Mouse (Mus musculus): ENCODE data around the gene Irs4.
A peak's percentile ranks its signal among the peaks of the same experiment; 100 is the strongest.

Gene Irs4

GRCm38 (mm10) chrX:141724937-141725918 is at the start of gene Irs4:
Gene Irs4 (minus strand): TSS chrX:141725263.
- DNase-seq (ENCODE audit: low spot score): peak; percentile 3

- DNase-seq (ENCODE audit: low spot score): no peak
These were observed 25.3 kb upstream of the Irs4 start for GRCm38 (mm10) chrX:141750360-141750759.

GRCm38 (mm10) chrX:141729570-141729969 is 4.5 kb upstream of the Irs4 start:
- DNase-seq (ENCODE audit: low spot score): no peak

GRCm38 (mm10) chrX:141724391-141724891 is 622 bp downstream of the Irs4 start:
- peak; percentile 2 for DNase-seq (ENCODE audit: low spot score)

GRCm38 (mm10) chrX:141723936-141724335 is 1.1 kb downstream of the Irs4 start:
- DNase-seq (ENCODE audit: low spot score): no peak

GRCm38 (mm10) chrX:141721725-141722124 is 3.3 kb downstream of the Irs4 start:
- DNase-seq (ENCODE audit: low spot score): peak; percentile 2

Data from yolk sac, embryonic 10.5 days (tissue).